Mouse (Mus musculus) adrenal gland, adult 10 weeks (tissue): ENCODE results near the gene Cdkn1c. TPM values are rescaled to one million over a fixed set of nuclear protein-coding genes. Genes with fewer than 3 reads are reported as not detected.

Experiments
- polyA plus RNA-seq: library from polyadenylated mRNA; stranded (reverse); fragments of 350-450 nt; fragmentation: Illumina TruSeq; extraction: RNeasy Lipid Tissue Mini Kit (QIAGEN cat#74804); gene quantifications from one replicate; pipeline ENCODE4 v1.2.3, GENCODE M21; 2014; ENCODE audit warnings: low read depth, low replicate concordance

Cdkn1c gene
- polyA plus RNA-seq, result 1,445 TPM

DNA sequence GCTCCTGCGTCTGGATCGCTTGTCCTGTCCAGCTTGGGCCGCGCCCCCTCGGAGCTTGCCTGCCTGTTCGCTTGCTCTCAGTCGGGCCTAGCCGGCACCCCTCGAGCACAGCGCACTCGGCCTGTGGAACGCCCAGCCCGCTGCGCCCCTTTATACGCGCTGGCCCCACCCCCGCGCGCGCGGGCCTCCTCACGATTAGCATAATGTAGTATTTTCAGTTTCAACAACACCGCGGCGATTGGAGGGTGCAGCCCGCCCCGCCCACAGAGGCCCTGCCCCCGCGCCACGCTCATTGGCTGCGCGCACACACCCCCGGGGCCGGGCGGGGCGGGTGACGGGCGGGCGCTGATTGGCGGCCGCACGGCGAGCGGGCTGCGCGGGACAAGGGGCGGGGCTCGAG is at the start of gene Cdkn1c:
Cdkn1c (minus strand) TSS at position 177 of the 400 bp plus-strand sequence.

GRCm38 (mm10) chr7:143502418-143503200 is 41.8 kb upstream of the Cdkn1c start, which contains the start of gene Phlda2:
Gene Phlda2 (minus strand): TSS chr7:143503150.

DNA sequence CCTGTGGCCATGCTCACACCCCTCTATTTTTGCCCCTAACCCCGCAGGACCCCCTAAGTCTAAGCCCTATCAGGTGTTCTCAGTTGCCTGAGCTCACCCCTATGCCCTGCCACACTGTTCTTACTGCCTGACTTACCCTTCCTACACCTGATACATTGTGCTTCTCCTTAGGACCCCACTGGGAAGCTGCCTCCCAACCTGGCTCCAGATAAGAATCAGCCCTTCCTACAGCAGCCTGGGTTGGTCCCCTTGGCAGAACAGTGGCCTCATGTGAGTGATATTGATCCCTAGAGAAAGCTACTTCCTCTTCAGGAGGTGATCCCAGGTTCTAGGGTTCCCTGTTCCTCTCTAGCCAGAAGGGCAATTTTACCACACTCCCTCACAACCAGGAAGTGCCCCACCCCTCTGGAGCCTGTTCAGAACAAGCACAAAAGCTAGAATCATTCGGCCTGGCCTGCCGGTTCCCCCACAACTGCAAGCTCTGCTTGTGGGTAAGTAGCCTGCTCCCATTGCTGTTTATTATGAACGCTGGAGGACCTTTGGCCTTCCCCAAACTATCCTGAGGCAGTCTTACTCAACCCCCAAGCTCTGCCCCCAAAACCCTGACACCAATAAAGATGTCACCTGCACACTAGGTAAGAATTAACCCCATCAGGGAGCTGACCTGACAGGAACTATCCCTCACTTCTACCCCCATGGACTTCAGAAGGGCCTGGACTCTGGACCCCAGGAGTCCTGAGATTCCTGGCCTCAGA is 12.7 kb upstream of the Cdkn1c start, which contains the start of gene Slc22a18:
Slc22a18 (plus strand) TSS at position 390 of the 755 bp plus-strand sequence.

Other genes starting within 250 kb of the Cdkn1c start
- not detected for gene Slc22a18, start 12.7 kb upstream of the Cdkn1c start, polyA plus RNA-seq
- not detected for gene Phlda2, start 42.1 kb upstream of the Cdkn1c start, polyA plus RNA-seq
- 129 TPM for gene Nap1l4, start 88.1 kb upstream of the Cdkn1c start, polyA plus RNA-seq
- 17.2 TPM for gene Cars, start 139.0 kb upstream of the Cdkn1c start, polyA plus RNA-seq
- gene Tnfrsf26, start 167.7 kb upstream of the Cdkn1c start, polyA plus RNA-seq, result 1.8 TPM
- gene Tnfrsf22, start 188.6 kb upstream of the Cdkn1c start, polyA plus RNA-seq, result 8.9 TPM
- 3.7 TPM for gene Tnfrsf23, start 224.8 kb upstream of the Cdkn1c start, polyA plus RNA-seq